Mouse (Mus musculus): ENCODE measurements at regions not wholly inside any gene's neighbourhood (a gene's known extent, or its start where the extent isn't known, plus 50 kb on each side); places are given as distances from the start of the nearest gene placed in this dataset.

GRCm38 (mm10) chr4:22047730-22048455 is 116.8 kb downstream of the Faxc start:
- no peak for ATAC-seq (ENCODE audit: insufficient number of reproducible peaks, insufficient read depth, low FRiP score, low TSS enrichment, low read depth)
- 64% methylated on average over 8 of the region's 8 CpGs for WGBS

GRCm38 (mm10) chr4:22066785-22067433 is 135.8 kb downstream of the Faxc start:
- no peak overlapping the region for H3K27ac ChIP-seq
- H3K4me3 ChIP-seq = no peak overlapping the region
- no peak overlapping the region for H3K4me2 ChIP-seq
- H3K36me3 ChIP-seq = no peaks in the 10 kb centered on the region
- peak; percentile 71; the same call in 1 of the 2 replicates for ATAC-seq (ENCODE audit: insufficient number of reproducible peaks, insufficient read depth, low FRiP score, low TSS enrichment, low read depth)
- WGBS = 21% methylated on average over 5 of the region's 5 CpGs
- no peak overlapping the region for H3K9ac ChIP-seq
- no peaks in the 10 kb centered on the region for H3K27me3 ChIP-seq
- H3K9me3 ChIP-seq = no peaks in the 10 kb centered on the region
- H3K4me1 ChIP-seq = peaks cover 13% of the 10 kb centered on the region

More at GRCm38 (mm10) chr4:22047730-22048455, 116.8 kb downstream of the Faxc start:
- Histone ChIP-seq H3K4me1 (no peaks in the 10 kb centered on the region), H3K4me3 (no peak overlapping the region), H3K9me3 (no peaks in the 10 kb centered on the region), H3K27me3 (no peaks in the 10 kb centered on the region), H3K4me2 (no peak overlapping the region), H3K36me3 (no peaks in the 10 kb centered on the region), H3K27ac (no peak overlapping the region), H3K9ac (no peak overlapping the region)

- H3K9me3 ChIP-seq = no peaks in the 10 kb centered on the region
- H3K4me3 ChIP-seq = no peak overlapping the region
- no peaks in the 10 kb centered on the region for H3K27me3 ChIP-seq
- no peak overlapping the region for H3K27ac ChIP-seq
- 52% methylated on average over 14 of the region's 14 CpGs for WGBS
- no peaks in the 10 kb centered on the region for H3K36me3 ChIP-seq
- H3K9ac ChIP-seq = no peak overlapping the region
- no peak overlapping the region for H3K4me2 ChIP-seq
- no peak for ATAC-seq (ENCODE audit: insufficient number of reproducible peaks, insufficient read depth, low FRiP score, low TSS enrichment, low read depth)
- H3K4me1 ChIP-seq = peaks cover 13% of the 10 kb centered on the region
Measured at GRCm38 (mm10) chr4:22067678-22068299, 136.7 kb downstream of the Faxc start.

- 43% methylated on average over 3 of the region's 3 CpGs for WGBS
- H3K9me3 ChIP-seq = no peaks in the 10 kb centered on the region; the same call in 1 of the 2 replicates
- H3K9ac ChIP-seq = no peak overlapping the region
- ATAC-seq (ENCODE audit: insufficient number of reproducible peaks, insufficient read depth, low FRiP score, low TSS enrichment, low read depth) = no peak
- no peaks in the 10 kb centered on the region for H3K36me3 ChIP-seq
- H3K4me3 ChIP-seq = no peak overlapping the region
- no peaks in the 10 kb centered on the region for H3K27me3 ChIP-seq
- no peak overlapping the region for H3K27ac ChIP-seq
- H3K4me1 ChIP-seq = 0 out of 2 replicates have a peak, but pooled peaks cover 2% of the 10 kb centered on the region
- H3K4me2 ChIP-seq = no peak overlapping the region
Measured at GRCm38 (mm10) chr4:22088209-22088787, 157.2 kb downstream of the Faxc start.

GRCm38 (mm10) chr4:22089637-22090041 is 158.5 kb downstream of the Faxc start:
- no peak overlapping the region for H3K9ac ChIP-seq
- no peaks in the 10 kb centered on the region for H3K27me3 ChIP-seq
- H3K4me3 ChIP-seq = no peak overlapping the region
- no peak overlapping the region for H3K4me2 ChIP-seq
- ATAC-seq (ENCODE audit: insufficient number of reproducible peaks, insufficient read depth, low FRiP score, low TSS enrichment, low read depth) = no peak
- WGBS = 93% methylated on average over 1 of the region's 1 CpGs
- H3K27ac ChIP-seq = no peak overlapping the region
- 0 out of 2 replicates have a peak, but pooled peaks cover 2% of the 10 kb centered on the region for H3K4me1 ChIP-seq
- no peaks in the 10 kb centered on the region for H3K36me3 ChIP-seq
- no peaks in the 10 kb centered on the region for H3K9me3 ChIP-seq

GRCm38 (mm10) chr4:22090536-22090935 is 159.4 kb downstream of the Faxc start:
- no peak overlapping the region for H3K4me3 ChIP-seq
- ATAC-seq (ENCODE audit: insufficient number of reproducible peaks, insufficient read depth, low FRiP score, low TSS enrichment, low read depth) = no peak
- H3K27me3 ChIP-seq = no peaks in the 10 kb centered on the region
- H3K4me2 ChIP-seq = no peak overlapping the region
- H3K27ac ChIP-seq = peak overlapping the region; percentile 4; the same call in 1 of the 2 replicates
- no peaks in the 10 kb centered on the region for H3K36me3 ChIP-seq
- H3K4me1 ChIP-seq = peaks cover 8% of the 10 kb centered on the region
- no peaks in the 10 kb centered on the region for H3K9me3 ChIP-seq
- WGBS = 55% methylated on average over 11 of the region's 11 CpGs
- H3K9ac ChIP-seq = no peak overlapping the region

- Histone ChIP-seq H3K4me1 (peaks cover 11% of the 10 kb centered on the region), H3K27me3 (no peaks in the 10 kb centered on the region), H3K27ac (no peak overlapping the region), H3K9me3 (no peaks in the 10 kb centered on the region), H3K4me2 (no peak overlapping the region), H3K9ac (no peak overlapping the region), H3K4me3 (no peak overlapping the region), H3K36me3 (no peaks in the 10 kb centered on the region)
- ATAC-seq (ENCODE audit: insufficient number of reproducible peaks, insufficient read depth, low FRiP score, low TSS enrichment, low read depth) = no peak
- 76% methylated on average over 4 of the region's 4 CpGs for WGBS
Measured at GRCm38 (mm10) chr4:22092551-22092950, 161.4 kb downstream of the Faxc start.

- H3K27ac ChIP-seq = peak overlapping the region; percentile 39
- H3K36me3 ChIP-seq = no peaks in the 10 kb centered on the region
- no peak overlapping the region for H3K4me3 ChIP-seq
- 0 out of 2 replicates have a peak, but pooled peaks have one; percentile 32 for ATAC-seq (ENCODE audit: insufficient number of reproducible peaks, insufficient read depth, low FRiP score, low TSS enrichment, low read depth)
- no peaks in the 10 kb centered on the region for H3K9me3 ChIP-seq
- peak overlapping the region; percentile 24 for H3K4me2 ChIP-seq
- H3K4me1 ChIP-seq = peaks cover 9% of the 10 kb centered on the region
- H3K9ac ChIP-seq = no peak overlapping the region
- 21% methylated on average over 11 of the region's 11 CpGs for WGBS
- H3K27me3 ChIP-seq = no peaks in the 10 kb centered on the region
Measured at GRCm38 (mm10) chr4:22095257-22096031, 164.3 kb downstream of the Faxc start.

- H3K36me3 ChIP-seq = no peaks in the 10 kb centered on the region
- ATAC-seq (ENCODE audit: insufficient number of reproducible peaks, insufficient read depth, low FRiP score, low TSS enrichment, low read depth) = no peak
- 82% methylated on average over 9 of the region's 9 CpGs for whole genome bisulfite sequencing
- no peak overlapping the region for H3K4me3 ChIP-seq
- no peaks in the 10 kb centered on the region for H3K9me3 ChIP-seq
- H3K27ac ChIP-seq = no peak overlapping the region
- no peak overlapping the region for H3K4me2 ChIP-seq
- H3K9ac ChIP-seq = no peak overlapping the region
- H3K27me3 ChIP-seq = no peaks in the 10 kb centered on the region
- peaks cover 9% of the 10 kb centered on the region for H3K4me1 ChIP-seq
Measured at GRCm38 (mm10) chr4:22098605-22099004, 167.5 kb downstream of the Faxc start.

GRCm38 (mm10) chr4:22102478-22102877 is 171.3 kb downstream of the Faxc start:
- Histone ChIP-seq H3K36me3 (no peaks in the 10 kb centered on the region), H3K4me1 (no peaks in the 10 kb centered on the region), H3K4me2 (no peak overlapping the region), H3K27ac (no peak overlapping the region), H3K4me3 (no peak overlapping the region), H3K27me3 (no peaks in the 10 kb centered on the region), H3K9me3 (no peaks in the 10 kb centered on the region), H3K9ac (no peak overlapping the region)
- ATAC-seq (ENCODE audit: insufficient number of reproducible peaks, insufficient read depth, low FRiP score, low TSS enrichment, low read depth) = no peak
- 68% methylated on average over 5 of the region's 5 CpGs for WGBS

GRCm38 (mm10) chr4:22103001-22103587 is 172.0 kb downstream of the Faxc start:
- no peak overlapping the region for H3K4me3 ChIP-seq
- no peak for ATAC-seq (ENCODE audit: insufficient number of reproducible peaks, insufficient read depth, low FRiP score, low TSS enrichment, low read depth)
- no peak overlapping the region for H3K27ac ChIP-seq
- WGBS = 59% methylated on average over 8 of the region's 8 CpGs
- H3K4me1 ChIP-seq = no peaks in the 10 kb centered on the region
- H3K36me3 ChIP-seq = no peaks in the 10 kb centered on the region
- H3K27me3 ChIP-seq = no peaks in the 10 kb centered on the region
- H3K4me2 ChIP-seq = no peak overlapping the region
- H3K9me3 ChIP-seq = no peaks in the 10 kb centered on the region
- no peak overlapping the region for H3K9ac ChIP-seq
